Mouse (Mus musculus) spleen, adult 2 months (tissue): Measurements from ENCODE around the gene Carhsp1.

ENCODE experiments used
- CTCF ChIP-seq: fragments of 200-500 bp; IDR thresholded peaks from 2 replicates; pipeline ENCODE4 v1.5.1; 2011; ENCODE audit warnings: mild to moderate bottlenecking, inconsistent platforms; ENCODE audit not compliant: insufficient read depth, insufficient read length, insufficient replicate concordance; ENCODE audit errors: extremely low read depth
- POLR2A ChIP-seq: fragments of 200-500 bp; IDR thresholded peaks from 2 replicates; pipeline ENCODE4 v1.6.1; 2011; ENCODE audit warnings: low read depth, low read length, inconsistent platforms

DNA sequence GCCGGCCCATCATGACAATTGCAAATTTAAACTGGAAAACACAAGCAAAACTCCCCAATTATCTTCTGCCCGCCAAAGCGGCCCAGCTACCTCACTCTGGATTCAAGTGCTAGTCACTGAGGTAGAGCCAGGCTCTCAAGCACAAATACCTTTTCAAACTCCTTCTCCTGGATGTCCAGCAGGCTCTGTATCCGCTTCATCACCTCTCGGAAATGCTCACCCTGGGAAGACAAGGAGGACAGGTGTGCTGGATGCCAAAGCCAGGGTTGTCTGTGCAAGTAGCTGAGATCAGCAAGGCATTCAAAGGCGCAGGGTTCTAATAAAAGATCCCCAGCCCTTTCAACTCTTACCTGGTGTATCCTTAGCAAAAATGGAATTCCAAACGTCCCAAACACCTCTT is 19.3 kb upstream of the Carhsp1 start:
- TF ChIP-seq POLR2A (no peak), CTCF (no peak)
